Mouse (Mus musculus): Measurements from ENCODE around the gene Cpsf7. TPM values are rescaled to one million over a fixed set of nuclear protein-coding genes. Genes with fewer than 3 reads are reported as not detected.

The Cpsf7 gene
- polyA plus RNA-seq, 1 experiment from 2014 or later: 47.6 TPM

DNA sequence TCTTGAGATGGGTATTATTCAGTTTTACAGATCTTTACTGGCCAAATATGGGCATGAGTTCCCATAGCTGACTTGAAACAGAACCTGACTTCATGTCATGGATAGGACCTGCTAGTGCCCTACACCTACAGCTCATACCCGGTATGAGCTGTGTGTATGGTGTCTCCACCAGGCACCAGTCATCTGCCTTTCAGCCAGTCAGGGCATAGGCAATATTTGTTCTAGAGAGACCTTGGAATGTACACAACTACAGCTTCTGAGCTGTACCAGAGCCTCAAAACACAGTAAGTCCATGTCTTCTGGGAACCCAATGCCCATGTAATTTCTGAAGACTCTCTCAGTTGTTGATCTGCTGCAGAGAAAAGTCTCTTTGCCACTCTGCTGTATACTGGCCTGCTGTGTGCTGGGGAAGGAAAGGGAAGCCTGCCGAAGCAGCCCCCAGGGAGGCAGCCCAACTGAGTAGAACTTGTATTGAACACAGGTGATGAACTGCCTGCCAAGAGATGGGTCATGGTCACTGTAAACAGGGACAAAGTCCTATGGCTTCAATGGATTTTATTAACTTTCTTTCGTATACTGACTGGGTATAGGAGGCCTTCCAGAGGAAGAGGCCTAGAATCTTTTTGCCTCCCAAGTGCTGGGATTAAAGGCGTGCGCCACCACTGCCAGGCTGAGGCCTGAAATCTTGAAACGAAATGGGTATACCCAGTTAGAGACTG lies 66.8 kb downstream of the Cpsf7 start:
- H3K4me3 ChIP-seq (ENCODE audit: low read length): no peak overlapping the region
- H3K36me3 ChIP-seq (ENCODE audit: control insufficient read depth, insufficient read depth, low read length): peaks cover 2% of the 10 kb centered on the region; the same call in 1 of the 2 replicates
- H3K4me2 ChIP-seq (ENCODE audit: low read depth, low read length): no peak overlapping the region
- no peak overlapping the region for H3K9ac ChIP-seq (ENCODE audit: low read length)
- no peaks in the 10 kb centered on the region for H3K9me3 ChIP-seq (ENCODE audit: control insufficient read depth, low read length)
- no peaks in the 10 kb centered on the region for H3K4me1 ChIP-seq (replicated peaks; ENCODE audit: control insufficient read depth, insufficient read depth, low read length)
- no peak for ATAC-seq (ENCODE audit: low read depth)
- no peak overlapping the region for H3K27ac ChIP-seq (ENCODE audit: low read length)
- H3K27me3 ChIP-seq (ENCODE audit: control insufficient read depth, insufficient read depth, low read depth, low read length): no peaks in the 10 kb centered on the region
- 90% methylated on average over 6 of the region's 6 CpGs for WGBS

Other genes starting within 250 kb of the Cpsf7 start
- 3.0 and 3.2 TPM in 2 replicates for gene Dagla, start 220.4 kb upstream of the Cpsf7 start, polyA plus RNA-seq (2015; fragmentation: Nextera tagmentation; extraction: Ambion mirVana)
- gene Syt7, start 136.2 kb upstream of the Cpsf7 start, polyA plus RNA-seq (2015; fragmentation: Nextera tagmentation; extraction: Ambion mirVana): 0.75 and 0.82 TPM in 2 replicates
- gene Lrrc10b, start 67.8 kb upstream of the Cpsf7 start, polyA plus RNA-seq (2015; fragmentation: Nextera tagmentation; extraction: Ambion mirVana): 0.52 and 0.73 TPM in 2 replicates
- 2.1 and 3.7 TPM in 2 replicates for gene Ppp1r32, start 42.3 kb upstream of the Cpsf7 start, polyA plus RNA-seq (2015; fragmentation: Nextera tagmentation; extraction: Ambion mirVana)
- 53.4 and 55.3 TPM in 2 replicates for gene Sdhaf2, start 876 bp downstream of the Cpsf7 start, polyA plus RNA-seq (2015; fragmentation: Nextera tagmentation; extraction: Ambion mirVana)
- 39.8 and 41.6 TPM in 2 replicates for gene Tmem216, start 31.0 kb downstream of the Cpsf7 start, polyA plus RNA-seq (2015; fragmentation: Nextera tagmentation; extraction: Ambion mirVana)
- gene Cyb561a3, start 51.9 kb downstream of the Cpsf7 start, polyA plus RNA-seq (2015; fragmentation: Nextera tagmentation; extraction: Ambion mirVana): 23.6 and 25.2 TPM in 2 replicates
- gene Tmem138, start 52.1 kb downstream of the Cpsf7 start, polyA plus RNA-seq (2015; fragmentation: Nextera tagmentation; extraction: Ambion mirVana): 46.5 and 47.1 TPM in 2 replicates
- gene Ddb1, start 80.1 kb downstream of the Cpsf7 start, polyA plus RNA-seq (2015; fragmentation: Nextera tagmentation; extraction: Ambion mirVana): 348 and 364 TPM in 2 replicates
- 16.7 and 16.9 TPM in 2 replicates for gene Tkfc, start 80.4 kb downstream of the Cpsf7 start, polyA plus RNA-seq (2015; fragmentation: Nextera tagmentation; extraction: Ambion mirVana)
- gene Vwce, start 108.9 kb downstream of the Cpsf7 start, polyA plus RNA-seq (2015; fragmentation: Nextera tagmentation; extraction: Ambion mirVana): 0.82 and 0.88 TPM in 2 replicates
- not detected in 2 replicates for gene Pga5, start 152.8 kb downstream of the Cpsf7 start, polyA plus RNA-seq (2015; fragmentation: Nextera tagmentation; extraction: Ambion mirVana)
- gene Vps37c, start 163.5 kb downstream of the Cpsf7 start, polyA plus RNA-seq (2015; fragmentation: Nextera tagmentation; extraction: Ambion mirVana): 29.9 and 36.2 TPM in 2 replicates
- 0.87 and 1.1 TPM in 2 replicates for gene Cd5, start 213.7 kb downstream of the Cpsf7 start, polyA plus RNA-seq (2015; fragmentation: Nextera tagmentation; extraction: Ambion mirVana)